Mouse (Mus musculus): ENCODE data around the gene Plch2. TPM values are rescaled to one million over a fixed set of nuclear protein-coding genes. Genes with fewer than 3 reads are reported as not detected.

Gene Plch2
- polyA plus RNA-seq, 1 experiment from 2014 or later: 2.1 TPM

- Histone ChIP-seq H3K4me1 (replicated peaks; ENCODE audit: control insufficient read depth, insufficient read depth, low read length) (no peaks in the 10 kb centered on the region), H3K36me3 (ENCODE audit: control insufficient read depth, insufficient read depth, low read length) (no peaks in the 10 kb centered on the region), H3K27ac (ENCODE audit: low read depth, low read length) (no peak overlapping the region), H3K9ac (ENCODE audit: low read depth, low read length) (no peak overlapping the region), H3K4me2 (replicated peaks; ENCODE audit: low read depth, low read length) (no peak overlapping the region), H3K4me3 (ENCODE audit: low read depth, low read length) (no peak overlapping the region), H3K9me3 (ENCODE audit: control insufficient read depth, low read length) (no peaks in the 10 kb centered on the region), H3K27me3 (ENCODE audit: control insufficient read depth, insufficient read depth, low read length) (no peaks in the 10 kb centered on the region)
- no peak for DNase-seq (ENCODE audit: low spot score)
- 81% methylated on average over 3 of the region's 3 CpGs for WGBS
- no peak for ATAC-seq (ENCODE audit: low FRiP score)
Observed at GRCm38 (mm10) chr4:155005278-155005677, 51.3 kb downstream of the Plch2 start.

DNA sequence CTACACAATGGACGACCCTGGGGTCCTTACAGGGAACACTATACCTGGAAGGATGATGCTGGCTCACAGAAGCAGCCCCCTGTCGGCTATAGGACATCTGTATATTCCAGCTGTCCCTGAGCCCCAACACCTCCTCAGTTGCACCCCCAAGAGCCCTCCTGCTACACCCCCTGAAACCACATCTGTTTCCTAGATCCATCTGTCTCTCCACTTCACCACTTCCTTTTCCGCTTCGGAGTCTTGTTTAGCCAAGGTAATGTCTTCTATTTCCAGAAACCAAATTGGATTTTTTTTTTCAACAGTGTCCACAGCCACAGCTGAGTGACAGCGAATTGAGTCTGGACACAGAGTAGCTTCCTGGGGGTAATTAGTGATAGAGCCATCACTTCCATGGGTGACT is 57.2 kb downstream of the Plch2 start:
- 80% methylated on average over 5 of the region's 5 CpGs for WGBS
- no peak overlapping the region for H3K27ac ChIP-seq (ENCODE audit: low read depth, low read length)
- H3K9ac ChIP-seq (ENCODE audit: low read depth, low read length): no peak overlapping the region
- ATAC-seq (ENCODE audit: low FRiP score) (no peak), DNase-seq (ENCODE audit: low spot score) (no peak)
- H3K4me1 ChIP-seq (replicated peaks; ENCODE audit: control insufficient read depth, insufficient read depth, low read length): peaks cover 2% of the 10 kb centered on the region
- no peaks in the 10 kb centered on the region for H3K36me3 ChIP-seq (ENCODE audit: control insufficient read depth, insufficient read depth, low read length)
- no peaks in the 10 kb centered on the region for H3K27me3 ChIP-seq (ENCODE audit: control insufficient read depth, insufficient read depth, low read length)
- H3K4me3 ChIP-seq (ENCODE audit: low read depth, low read length): no peak overlapping the region
- H3K4me2 ChIP-seq (replicated peaks; ENCODE audit: low read depth, low read length): no peak overlapping the region
- no peaks in the 10 kb centered on the region for H3K9me3 ChIP-seq (ENCODE audit: control insufficient read depth, low read length)

DNA sequence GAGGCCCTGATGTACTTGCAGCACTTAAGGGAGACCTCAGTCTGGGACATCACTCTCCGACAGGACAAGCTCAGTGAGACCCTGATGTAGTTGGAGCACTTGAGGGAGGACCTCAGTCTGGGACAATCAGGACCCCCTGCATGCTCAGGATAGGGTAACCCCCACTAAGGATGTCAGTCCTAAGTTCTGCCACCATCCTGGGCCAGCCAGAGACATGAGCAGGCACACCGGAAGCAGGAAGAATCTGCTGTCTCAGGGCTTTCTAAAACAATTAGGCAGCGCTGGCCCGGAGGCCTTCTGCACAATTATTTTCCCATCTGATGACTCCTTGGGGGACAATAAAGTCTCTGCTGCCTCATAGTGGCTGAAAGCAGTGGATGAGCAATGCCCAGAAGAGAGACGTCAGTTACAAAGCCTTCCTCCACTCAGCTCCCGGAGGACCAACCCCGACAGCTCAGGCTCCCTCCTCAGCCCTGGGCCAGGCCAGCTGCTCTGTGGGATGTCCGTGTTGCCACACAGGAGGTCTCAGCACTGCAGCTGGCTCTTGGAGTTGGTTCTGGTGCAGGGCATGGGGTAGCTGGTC is 59.9 kb downstream of the Plch2 start:
- no peak overlapping the region for H3K4me2 ChIP-seq (replicated peaks; ENCODE audit: low read depth, low read length)

DNA sequence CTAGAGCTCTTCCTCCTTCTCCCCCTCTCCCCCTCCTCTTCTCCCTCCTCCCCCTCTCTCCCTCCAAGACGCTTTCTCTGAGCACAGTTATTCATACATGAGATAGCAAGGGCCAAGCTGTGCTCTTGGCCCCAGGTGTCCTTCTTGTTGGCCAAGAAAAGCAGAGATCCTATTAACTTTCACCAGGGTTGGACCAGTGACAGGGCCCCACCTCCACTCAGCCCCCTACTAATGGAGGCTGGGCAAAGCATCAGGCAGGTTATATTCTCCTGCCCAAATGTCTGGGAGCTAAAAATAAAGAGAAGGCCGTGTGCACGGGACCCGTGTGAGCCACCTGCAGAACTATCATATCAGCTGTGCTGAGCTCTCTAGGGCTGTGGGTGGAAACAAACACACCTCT is 61.7 kb downstream of the Plch2 start:
- H3K4me2 ChIP-seq (replicated peaks; ENCODE audit: low read depth, low read length): no peak overlapping the region
- peaks cover 2% of the 10 kb centered on the region for H3K4me1 ChIP-seq (replicated peaks; ENCODE audit: control insufficient read depth, insufficient read depth, low read length)
- no peaks in the 10 kb centered on the region for H3K36me3 ChIP-seq (ENCODE audit: control insufficient read depth, insufficient read depth, low read length)
- no peak overlapping the region for H3K9ac ChIP-seq (ENCODE audit: low read depth, low read length)
- H3K27me3 ChIP-seq (ENCODE audit: control insufficient read depth, insufficient read depth, low read length): no peaks in the 10 kb centered on the region
- WGBS: 75% methylated on average over 4 of the region's 4 CpGs
- DNase-seq (ENCODE audit: low spot score) (no peak), ATAC-seq (ENCODE audit: low FRiP score) (no peak)
- no peak overlapping the region for H3K4me3 ChIP-seq (ENCODE audit: low read depth, low read length)
- no peaks in the 10 kb centered on the region for H3K9me3 ChIP-seq (ENCODE audit: control insufficient read depth, low read length)
- no peak overlapping the region for H3K27ac ChIP-seq (ENCODE audit: low read depth, low read length)

More for the DNA sequence above, 59.9 kb downstream of the Plch2 start:
- Histone ChIP-seq H3K36me3 (ENCODE audit: control insufficient read depth, insufficient read depth, low read length) (no peaks in the 10 kb centered on the region), H3K4me1 (replicated peaks; ENCODE audit: control insufficient read depth, insufficient read depth, low read length) (peaks cover 2% of the 10 kb centered on the region), H3K9ac (ENCODE audit: low read depth, low read length) (no peak overlapping the region), H3K27ac (ENCODE audit: low read depth, low read length) (no peak overlapping the region; the same call in 1 of the 2 replicates), H3K9me3 (ENCODE audit: control insufficient read depth, low read length) (no peaks in the 10 kb centered on the region), H3K4me3 (ENCODE audit: low read depth, low read length) (no peak overlapping the region), H3K27me3 (ENCODE audit: control insufficient read depth, insufficient read depth, low read length) (no peaks in the 10 kb centered on the region)
- WGBS: 35% methylated on average over 8 of the region's 8 CpGs
- ATAC-seq (ENCODE audit: low FRiP score): peak; percentile 60
- DNase-seq (ENCODE audit: low spot score): peak; percentile 49

DNA sequence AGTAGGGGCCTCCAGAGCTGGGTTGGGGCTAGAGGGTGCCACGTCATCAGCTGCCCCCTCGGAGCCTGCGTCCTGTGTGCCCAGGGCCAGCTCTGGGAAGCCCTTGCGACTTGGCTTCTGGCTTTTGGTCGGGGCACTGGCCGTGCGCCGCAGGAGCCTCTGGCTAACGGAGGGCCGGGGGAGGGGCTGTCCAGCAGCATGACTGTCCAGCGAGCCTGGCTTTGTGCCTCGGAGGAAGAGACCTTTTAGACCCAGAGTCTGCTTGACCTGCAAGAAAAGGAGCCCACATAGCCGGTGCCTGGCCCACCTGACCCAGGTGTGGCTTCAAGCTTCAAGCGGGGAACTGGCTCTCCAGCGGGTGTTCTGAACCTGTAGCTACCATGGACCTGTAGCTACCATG is 69.8 kb downstream of the Plch2 start:
- H3K9ac ChIP-seq (ENCODE audit: low read depth, low read length): no peak overlapping the region
- H3K9me3 ChIP-seq (ENCODE audit: control insufficient read depth, low read length): no peaks in the 10 kb centered on the region
- no peak overlapping the region for H3K27ac ChIP-seq (ENCODE audit: low read depth, low read length)
- no peak for ATAC-seq (ENCODE audit: low FRiP score)
- no peak overlapping the region for H3K4me3 ChIP-seq (ENCODE audit: low read depth, low read length)
- H3K36me3 ChIP-seq (ENCODE audit: control insufficient read depth, insufficient read depth, low read length): 0 out of 2 replicates have a peak, but pooled peaks cover 2% of the 10 kb centered on the region
- H3K4me1 ChIP-seq (replicated peaks; ENCODE audit: control insufficient read depth, insufficient read depth, low read length): peaks cover 8% of the 10 kb centered on the region
- DNase-seq (ENCODE audit: low spot score): no peak
- WGBS: 70% methylated on average over 13 of the region's 15 CpGs
- no peak overlapping the region for H3K4me2 ChIP-seq (replicated peaks; ENCODE audit: low read depth, low read length)
- peaks cover 3% of the 10 kb centered on the region; the same call in 1 of the 2 replicates for H3K27me3 ChIP-seq (ENCODE audit: control insufficient read depth, insufficient read depth, low read length)

DNA sequence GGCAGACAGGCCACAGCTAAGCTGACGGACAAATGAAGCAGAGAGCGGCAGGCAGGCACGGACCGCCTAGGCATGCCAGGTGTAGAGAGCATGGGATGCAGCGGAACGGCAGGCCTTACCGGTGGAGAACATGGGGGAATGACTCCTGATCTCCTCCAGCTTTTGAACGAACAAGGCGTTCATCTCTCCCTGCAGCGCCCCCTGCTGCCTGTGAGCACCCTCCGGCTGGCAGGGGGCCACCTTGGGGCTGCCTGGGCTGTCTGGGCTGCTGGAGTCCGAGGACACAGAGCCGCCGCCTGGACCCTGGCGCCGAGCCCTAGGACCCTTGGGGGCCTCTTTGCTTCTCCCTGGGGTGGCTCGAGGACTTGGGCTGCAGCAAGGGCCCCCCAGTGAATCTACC is 70.5 kb downstream of the Plch2 start:
- Histone ChIP-seq H3K36me3 (ENCODE audit: control insufficient read depth, insufficient read depth, low read length) (0 out of 2 replicates have a peak, but pooled peaks cover 2% of the 10 kb centered on the region), H3K27ac (ENCODE audit: low read depth, low read length) (no peak overlapping the region), H3K9ac (ENCODE audit: low read depth, low read length) (no peak overlapping the region; the same call in 1 of the 2 replicates), H3K4me1 (replicated peaks; ENCODE audit: control insufficient read depth, insufficient read depth, low read length) (peaks cover 8% of the 10 kb centered on the region), H3K4me3 (ENCODE audit: low read depth, low read length) (no peak overlapping the region), H3K4me2 (replicated peaks; ENCODE audit: low read depth, low read length) (no peak overlapping the region), H3K9me3 (ENCODE audit: control insufficient read depth, low read length) (no peaks in the 10 kb centered on the region), H3K27me3 (ENCODE audit: control insufficient read depth, insufficient read depth, low read length) (peaks cover 3% of the 10 kb centered on the region; the same call in 1 of the 2 replicates)
- peak; percentile 84 for DNase-seq (ENCODE audit: low spot score)
- ATAC-seq (ENCODE audit: low FRiP score): peak; percentile 29; the same call in 1 of the 2 replicates
- 26% methylated on average over 15 of the region's 17 CpGs for WGBS

- H3K9me3 ChIP-seq (ENCODE audit: control insufficient read depth, low read length): no peaks in the 10 kb centered on the region
- H3K36me3 ChIP-seq (ENCODE audit: control insufficient read depth, insufficient read depth, low read length): 0 out of 2 replicates have a peak, but pooled peaks cover 2% of the 10 kb centered on the region
- H3K27ac ChIP-seq (ENCODE audit: low read depth, low read length): no peak overlapping the region
- ATAC-seq (ENCODE audit: low FRiP score) (no peak), DNase-seq (ENCODE audit: low spot score) (no peak)
- H3K9ac ChIP-seq (ENCODE audit: low read depth, low read length): no peak overlapping the region
- peaks cover 8% of the 10 kb centered on the region for H3K4me1 ChIP-seq (replicated peaks; ENCODE audit: control insufficient read depth, insufficient read depth, low read length)
- no peak overlapping the region for H3K4me3 ChIP-seq (ENCODE audit: low read depth, low read length)
- peaks cover 3% of the 10 kb centered on the region; the same call in 1 of the 2 replicates for H3K27me3 ChIP-seq (ENCODE audit: control insufficient read depth, insufficient read depth, low read length)
- no peak overlapping the region for H3K4me2 ChIP-seq (replicated peaks; ENCODE audit: low read depth, low read length)
- 53% methylated on average over 5 of the region's 5 CpGs for WGBS
Observed at GRCm38 (mm10) chr4:154985151-154985777, 71.3 kb downstream of the Plch2 start.

- H3K27me3 ChIP-seq (ENCODE audit: control insufficient read depth, insufficient read depth, low read length): peaks cover 3% of the 10 kb centered on the region; the same call in 1 of the 2 replicates
- peak overlapping the region; percentile 31; the same call in 1 of the 2 replicates for H3K9ac ChIP-seq (ENCODE audit: low read depth, low read length)
- no peak overlapping the region for H3K4me2 ChIP-seq (replicated peaks; ENCODE audit: low read depth, low read length)
- WGBS: 22% methylated on average over 24 of the region's 24 CpGs
- H3K27ac ChIP-seq (ENCODE audit: low read depth, low read length): no peak overlapping the region
- H3K9me3 ChIP-seq (ENCODE audit: control insufficient read depth, low read length): no peaks in the 10 kb centered on the region
- H3K36me3 ChIP-seq (ENCODE audit: control insufficient read depth, insufficient read depth, low read length): peaks cover 9% of the 10 kb centered on the region; the same call in 1 of the 2 replicates
- DNase-seq (ENCODE audit: low spot score) (no peak), ATAC-seq (ENCODE audit: low FRiP score) (no peak)
- H3K4me3 ChIP-seq (ENCODE audit: low read depth, low read length): no peak overlapping the region
- peaks cover 8% of the 10 kb centered on the region for H3K4me1 ChIP-seq (replicated peaks; ENCODE audit: control insufficient read depth, insufficient read depth, low read length)
Observed at GRCm38 (mm10) chr4:154983767-154984166, 72.8 kb downstream of the Plch2 start.
